8 mouse cellular contexts compared by ENCODE assay signal in the genomic region with DNA sequence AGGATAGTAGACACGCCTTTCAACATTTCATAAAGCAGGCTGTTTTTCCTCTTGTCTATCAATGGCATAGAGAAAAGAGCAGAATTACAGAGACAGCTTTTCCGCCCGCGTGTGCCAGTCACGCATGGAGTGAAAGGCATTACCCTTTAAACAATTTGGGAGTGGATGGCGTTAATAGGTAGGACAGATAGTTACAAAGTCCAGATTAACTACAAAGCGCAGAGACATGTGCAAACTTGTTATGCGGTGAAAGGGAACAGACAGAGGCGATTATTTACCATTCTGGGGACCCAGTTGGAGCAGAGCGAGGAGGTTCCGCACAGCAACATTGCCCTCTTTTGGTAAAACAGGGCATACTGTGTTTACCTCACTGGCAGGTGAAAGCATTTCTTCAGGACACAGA.
DNase-seq lines count a peak whose midpoint lies in the region; ATAC-seq and TF ChIP-seq lines count a peak whose summit lies in the region.

No protein-coding gene starts in this region.

- peak overlapping the region; percentile 44; the same call in 1 of the 2 replicates for H3K9ac ChIP-seq in midbrain, embryonic 12.5 days (replicated peaks)
- no peak overlapping the region for H3K9ac ChIP-seq in stomach, postnatal 0 days (ENCODE audit: low read length)

- no peak for TF ChIP-seq POLR2A in kidney, adult 2 months (IDR thresholded peaks at IDR 0.05; ENCODE audit: low read depth, low read length)

- peak; percentile 1 for DNase-seq in CD4-positive, CD25-positive, alpha-beta regulatory T cell, adult 2 months (ENCODE audit: low read depth, low spot score)
- DNase-seq in cerebellum, postnatal 10 days: peak; percentile 81 to 83
- DNase-seq in frontal cortex, postnatal 36 days (ENCODE audit: low spot score in 2 of 2): peak; percentile 33 to 57
- peak; percentile 34 for DNase-seq in kidney, adult 2 months
- peak; percentile 62 for DNase-seq in left cerebral cortex, postnatal 4 days
- peak; percentile 35 for DNase-seq in stomach, postnatal 0 days (ENCODE audit: low spot score)

- TF ChIP-seq CTCF in kidney, adult 2 months (conservative IDR thresholded peaks at IDR 0.05; ENCODE audit: insufficient read depth, insufficient read length, low read depth, low read length): peak; percentile 57
- peak; percentile 80 for TF ChIP-seq CTCF in stomach, postnatal 0 days (IDR thresholded peaks at IDR 0.05; ENCODE audit: low read depth)

- peak overlapping the region; percentile 15; the same call in 1 of the 2 replicates for H3K4me3 ChIP-seq in kidney, adult 2 months (ENCODE audit: insufficient read depth, low read depth, low read length)
- H3K4me3 ChIP-seq in midbrain, embryonic 12.5 days: peak overlapping the region; percentile 34
- peak overlapping the region; percentile 29 for H3K4me3 ChIP-seq in stomach, postnatal 0 days (ENCODE audit: low read depth, low read length)

- H3K4me2 ChIP-seq in midbrain, embryonic 12.5 days (replicated peaks): peak overlapping the region; percentile 52
- peak overlapping the region; percentile 55 for H3K4me2 ChIP-seq in stomach, postnatal 0 days (replicated peaks; ENCODE audit: low read depth)

- H3K9me3 ChIP-seq in midbrain, embryonic 12.5 days: no peaks in the 10 kb centered on the region
- no peaks in the 10 kb centered on the region for H3K9me3 ChIP-seq in stomach, postnatal 0 days (ENCODE audit: control insufficient read depth, low read length)

- H3K27ac ChIP-seq in kidney, adult 2 months (ENCODE audit: insufficient read depth, low read depth, low read length): no peak overlapping the region
- H3K27ac ChIP-seq in midbrain, embryonic 12.5 days (replicated peaks): peak overlapping the region; percentile 61
- no peak overlapping the region for H3K27ac ChIP-seq in stomach, postnatal 0 days (replicated peaks)

- H3K36me3 ChIP-seq in kidney, adult 2 months (ENCODE audit: control insufficient read depth, insufficient read depth, low read length): no peaks in the 10 kb centered on the region
- no peaks in the 10 kb centered on the region for H3K36me3 ChIP-seq in midbrain, embryonic 12.5 days
- no peaks in the 10 kb centered on the region for H3K36me3 ChIP-seq in stomach, postnatal 0 days (ENCODE audit: control insufficient read depth, insufficient read depth, low read length)

- no peaks in the 10 kb centered on the region for H3K27me3 ChIP-seq in kidney, adult 2 months (replicated peaks; ENCODE audit: control insufficient read depth, insufficient read depth, low read length)
- H3K27me3 ChIP-seq in midbrain, embryonic 12.5 days: peaks cover 44% of the 10 kb centered on the region
- H3K27me3 ChIP-seq in stomach, postnatal 0 days (ENCODE audit: control insufficient read depth, insufficient read depth, low read length): no peaks in the 10 kb centered on the region

- WGBS in kidney, adult 2 months: 7% methylated on average over 11 of the region's 11 CpGs
- WGBS in midbrain, embryonic 12.5 days: 3% methylated on average over 11 of the region's 11 CpGs
- 4% methylated on average over 11 of the region's 11 CpGs for WGBS in stomach, postnatal 0 days

- ATAC-seq in CD4-positive, CD25-positive, alpha-beta regulatory T cell, adult 4 months: no peak
- peak; percentile 83 for ATAC-seq in midbrain, embryonic 12.5 days (ENCODE audit: low FRiP score, low read depth)
- ATAC-seq in stomach, postnatal 0 days (ENCODE audit: low FRiP score, low TSS enrichment): no peak

- no peaks in the 10 kb centered on the region for H3K4me1 ChIP-seq in kidney, adult 2 months (ENCODE audit: control insufficient read depth, insufficient read depth, low read length)
- peaks cover 15% of the 10 kb centered on the region for H3K4me1 ChIP-seq in midbrain, embryonic 12.5 days
- no peaks in the 10 kb centered on the region for H3K4me1 ChIP-seq in stomach, postnatal 0 days (replicated peaks; ENCODE audit: control insufficient read depth, insufficient read depth)

- intact Hi-C loops in left cerebral cortex, postnatal 4 days (cut with DNase I): loop anchor here (2.0 to 10.0 kb wide), 3 partner anchors 314 to 1578 kb away; a partner anchor contains a TSS

- TF ChIP-seq EP300 in stomach, postnatal 0 days (optimal IDR thresholded peaks at IDR 0.05): no peak

Comparison
In these comparisons a context has a peak if more than half of its experiments do, and no peak if none do; other contexts are left out.
1. DNase-seq: peak in every context shown above with its lines; median percentile 82 in cerebellum, postnatal 10 days; 62 in left cerebral cortex, postnatal 4 days; 45 in frontal cortex, postnatal 36 days; 35 in stomach, postnatal 0 days; 34 in kidney, adult 2 months; 1 in CD4-positive, CD25-positive, alpha-beta regulatory T cell, adult 2 months.